Mouse (Mus musculus) embryonic facial prominence, embryonic 15.5 days (tissue): Measurements from ENCODE around the gene Sirt6. TPM values are rescaled to one million over a fixed set of nuclear protein-coding genes. Genes with fewer than 3 reads are reported as not detected.
A peak's percentile ranks its signal among the peaks of the same experiment; 100 is the strongest.
"Not testable (repeated sequence)": the region's sequence is repeated elsewhere in the genome, so short reads cannot be mapped to it uniquely, and the experiment has no call there.

ENCODE experiments used
- ATAC-seq: fragments of 200-750 bp; cut with Nextera tagmentation; 2 replicates; pipeline ENCODE4 v1.8.0; 2017; ENCODE audit warnings: low read depth, moderate TSS enrichment; ENCODE audit not compliant: insufficient number of reproducible peaks, low FRiP score, low TSS enrichment
- H3K27ac ChIP-seq: fragments of 300-500 bp; sonication (generic); replicated peaks from 2 replicates; pipeline ENCODE4 v1.5.1; 2015; ENCODE audit warnings: mild to moderate bottlenecking, inconsistent platforms
- H3K27me3 ChIP-seq: fragments of 300-500 bp; sonication (generic); 2 replicates; pipeline ENCODE4 v1.6.1; 2015; ENCODE audit warnings: inconsistent platforms
- H3K36me3 ChIP-seq: fragments of 300-500 bp; sonication (generic); 2 replicates; pipeline ENCODE4 v1.6.1; 2015; ENCODE audit warnings: mild to moderate bottlenecking, inconsistent platforms
- H3K4me1 ChIP-seq: fragments of 300-500 bp; sonication (generic); 2 replicates; pipeline ENCODE4 v1.6.1; 2015; ENCODE audit warnings: inconsistent platforms
- H3K4me2 ChIP-seq: fragments of 300-500 bp; sonication (generic); replicated peaks from 2 replicates; pipeline ENCODE4 v1.6.1; 2015; ENCODE audit warnings: mild to moderate bottlenecking, inconsistent platforms
- H3K4me3 ChIP-seq: fragments of 300-500 bp; sonication (generic); replicated peaks from 2 replicates; pipeline ENCODE4 v1.5.1; 2015; ENCODE audit warnings: mild to moderate bottlenecking, inconsistent platforms
- H3K9ac ChIP-seq: fragments of 300-500 bp; sonication (generic); 2 replicates; pipeline ENCODE4 v1.6.1; 2015; ENCODE audit warnings: inconsistent platforms
- H3K9me3 ChIP-seq: fragments of 300-500 bp; sonication (generic); replicated peaks from 2 replicates; pipeline ENCODE4 v1.6.1; 2016; ENCODE audit warnings: inconsistent platforms
- WGBS: fragments of 180-500 bp; shearing (Covaris S2); methylation state at CpG from one replicate; pipeline ENCODE4 v1.1.7; 2015; 5-methylcytosine and 5-hydroxymethylcytosine counted together
- polyA plus RNA-seq: library from polyadenylated mRNA; unstranded; fragments of >200 nt; fragmentation: Nextera tagmentation; extraction: Ambion mirVana; gene quantifications from 2 replicates; pipeline ENCODE4 v1.2.1, GENCODE M21; 2015

Gene Sirt6
- polyA plus RNA-seq, 1 experiment from 2014 or later = 41.0 TPM

DNA sequence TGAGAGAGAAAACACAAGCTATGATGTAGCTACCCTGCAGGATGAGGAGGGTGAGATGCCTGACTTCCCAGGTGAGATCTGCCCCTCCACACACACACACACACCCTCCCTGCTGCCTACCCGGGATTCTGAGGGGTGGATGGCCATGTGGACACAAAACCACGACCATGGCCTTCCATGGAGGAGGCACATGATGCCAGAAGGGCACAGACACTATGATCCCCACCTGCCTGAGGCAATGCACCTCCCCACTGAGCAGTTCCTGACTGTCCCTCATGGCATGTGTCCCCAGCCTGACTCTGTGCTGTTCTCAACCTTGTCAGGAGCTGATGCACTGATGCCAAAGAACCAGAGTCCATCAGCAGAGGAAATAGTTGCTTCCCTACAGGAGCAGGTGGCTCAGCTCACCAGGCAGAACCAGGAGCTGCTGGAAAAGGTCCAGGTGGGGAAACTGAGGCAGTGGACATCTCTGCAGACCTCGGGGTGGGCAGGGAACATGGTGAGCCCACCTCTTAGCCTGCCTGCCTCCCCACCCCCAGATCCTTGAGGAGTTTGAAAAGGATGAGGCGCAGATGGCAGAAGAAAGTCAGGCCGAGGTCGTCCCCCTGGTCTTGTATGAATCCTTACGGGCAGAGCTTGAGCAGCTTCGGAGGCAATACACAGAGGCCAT is 14.5 kb upstream of the Sirt6 start:
- H3K9me3 ChIP-seq = no peaks in the 10 kb centered on the region
- H3K4me1 ChIP-seq = peaks cover 25% of the 10 kb centered on the region
- no peak overlapping the region for H3K27ac ChIP-seq
- peak overlapping the region; percentile 98 for H3K9ac ChIP-seq
- H3K36me3 ChIP-seq = no peaks in the 10 kb centered on the region
- peak overlapping the region; percentile 67 for H3K4me3 ChIP-seq
- WGBS = 70% methylated on average over 8 of the region's 8 CpGs
- no peak for ATAC-seq
- H3K27me3 ChIP-seq = no peaks in the 10 kb centered on the region
- peak overlapping the region; percentile 84 for H3K4me2 ChIP-seq

DNA sequence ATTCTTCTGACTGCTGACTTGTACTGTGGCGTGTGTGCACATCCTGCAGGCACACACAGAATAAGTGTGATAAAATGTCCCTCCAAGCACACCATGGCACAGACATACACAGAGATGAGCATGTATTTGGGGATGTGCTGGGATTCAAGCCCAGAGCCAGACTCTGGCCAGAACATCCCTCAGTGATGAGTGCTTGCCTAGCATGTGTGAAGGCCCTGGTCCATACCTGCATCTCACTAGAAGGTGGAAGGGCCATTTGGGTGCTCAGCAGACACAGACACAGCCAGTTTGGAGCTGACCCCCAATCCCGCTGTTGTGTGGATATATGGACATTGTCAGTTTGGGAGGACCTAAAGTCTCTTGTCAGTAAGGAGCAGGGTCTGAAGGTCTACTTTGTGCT is 14.0 kb upstream of the Sirt6 start:
- WGBS = 95% methylated on average over 2 of the region's 2 CpGs
- Histone ChIP-seq H3K4me2 (no peak overlapping the region), H3K4me3 (no peak overlapping the region), H3K27ac (no peak overlapping the region), H3K4me1 (peaks cover 25% of the 10 kb centered on the region), H3K9me3 (no peaks in the 10 kb centered on the region), H3K9ac (no peak overlapping the region), H3K36me3 (no peaks in the 10 kb centered on the region), H3K27me3 (no peaks in the 10 kb centered on the region)
- ATAC-seq = no peak

DNA sequence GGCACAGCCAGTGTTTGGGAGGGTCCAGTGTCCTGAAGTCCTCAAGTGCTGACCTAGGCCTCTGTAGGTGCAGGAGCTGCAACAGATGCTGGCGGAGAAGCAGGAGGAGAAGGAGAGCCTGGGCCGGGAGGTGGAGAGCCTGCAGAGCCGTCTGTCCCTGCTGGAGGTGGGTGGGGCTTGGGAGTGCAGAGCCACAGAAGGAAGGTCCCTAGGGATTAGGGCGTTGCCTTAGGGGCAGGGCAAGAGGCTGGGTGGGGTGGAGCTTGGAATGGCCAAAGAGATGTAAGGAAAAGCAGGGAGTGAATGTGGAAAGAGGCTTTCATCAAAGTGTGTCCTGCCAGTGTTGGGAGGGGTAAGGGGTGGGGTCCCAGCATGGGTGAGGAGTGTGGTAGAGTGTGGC is 13.2 kb upstream of the Sirt6 start:
- not testable (repeated sequence) for H3K9me3 ChIP-seq, H3K27me3 ChIP-seq, ATAC-seq, H3K27ac ChIP-seq, H3K36me3 ChIP-seq, H3K4me3 ChIP-seq, H3K4me2 ChIP-seq, H3K9ac ChIP-seq
- 44% methylated on average over 4 of the region's 4 CpGs for WGBS
- H3K4me1 ChIP-seq = peaks cover 25% of the 10 kb centered on the region

DNA sequence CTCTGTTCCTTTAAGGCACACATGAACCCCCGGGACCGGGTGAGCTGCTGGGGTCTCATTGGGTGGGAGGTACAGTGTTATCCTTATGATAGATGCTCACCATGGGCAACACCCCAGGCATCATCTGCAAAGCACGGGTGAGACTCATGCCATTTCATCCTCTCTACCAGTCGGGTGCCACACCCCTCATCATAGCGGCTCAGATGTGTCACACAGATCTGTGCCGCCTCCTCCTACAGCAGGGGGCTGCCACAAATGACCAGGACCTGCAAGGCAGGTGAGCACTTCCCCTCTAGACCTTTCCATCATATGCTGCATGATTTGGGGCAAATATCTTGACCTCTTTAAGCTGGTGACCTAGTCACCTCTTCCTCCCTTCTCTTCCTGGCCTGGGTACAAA is 10.5 kb upstream of the Sirt6 start:
- 71% methylated on average over 6 of the region's 6 CpGs for WGBS
- H3K36me3 ChIP-seq = no peaks in the 10 kb centered on the region
- no peak overlapping the region for H3K4me2 ChIP-seq

DNA sequence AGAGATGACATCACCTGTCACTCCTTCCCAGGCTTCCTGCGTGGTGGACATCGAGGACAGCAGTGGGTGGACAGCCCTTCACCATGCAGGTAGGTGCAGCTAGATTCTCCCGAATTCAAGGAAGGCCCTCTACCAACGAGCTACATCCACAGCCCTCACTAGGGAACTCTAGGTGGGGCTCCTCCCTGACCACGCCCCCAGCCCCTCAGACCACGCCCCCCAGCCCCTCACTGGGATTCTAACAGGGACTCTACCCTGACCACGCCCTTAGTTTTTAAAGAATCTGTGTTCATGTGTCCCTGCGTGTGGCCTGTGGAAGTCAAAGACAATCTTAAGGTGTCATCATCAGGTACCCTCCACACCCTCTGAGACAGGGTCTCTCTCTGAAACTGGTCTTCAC is 8.7 kb upstream of the Sirt6 start:
- Histone ChIP-seq H3K27me3 (no peaks in the 10 kb centered on the region), H3K36me3 (no peaks in the 10 kb centered on the region), H3K27ac (no peak overlapping the region), H3K4me3 (no peak overlapping the region), H3K9me3 (no peaks in the 10 kb centered on the region), H3K9ac (no peak overlapping the region), H3K4me1 (peaks cover 16% of the 10 kb centered on the region), H3K4me2 (no peak overlapping the region)
- 16% methylated on average over 8 of the region's 8 CpGs for whole genome bisulfite sequencing
- ATAC-seq = no peak

More for the DNA sequence above, 10.5 kb upstream of the Sirt6 start:
- no peaks in the 10 kb centered on the region for H3K27me3 ChIP-seq
- H3K4me1 ChIP-seq = peaks cover 27% of the 10 kb centered on the region
- no peak overlapping the region for H3K27ac ChIP-seq
- H3K4me3 ChIP-seq = no peak overlapping the region
- no peaks in the 10 kb centered on the region for H3K9me3 ChIP-seq
- no peak for ATAC-seq
- no peak overlapping the region for H3K9ac ChIP-seq

DNA sequence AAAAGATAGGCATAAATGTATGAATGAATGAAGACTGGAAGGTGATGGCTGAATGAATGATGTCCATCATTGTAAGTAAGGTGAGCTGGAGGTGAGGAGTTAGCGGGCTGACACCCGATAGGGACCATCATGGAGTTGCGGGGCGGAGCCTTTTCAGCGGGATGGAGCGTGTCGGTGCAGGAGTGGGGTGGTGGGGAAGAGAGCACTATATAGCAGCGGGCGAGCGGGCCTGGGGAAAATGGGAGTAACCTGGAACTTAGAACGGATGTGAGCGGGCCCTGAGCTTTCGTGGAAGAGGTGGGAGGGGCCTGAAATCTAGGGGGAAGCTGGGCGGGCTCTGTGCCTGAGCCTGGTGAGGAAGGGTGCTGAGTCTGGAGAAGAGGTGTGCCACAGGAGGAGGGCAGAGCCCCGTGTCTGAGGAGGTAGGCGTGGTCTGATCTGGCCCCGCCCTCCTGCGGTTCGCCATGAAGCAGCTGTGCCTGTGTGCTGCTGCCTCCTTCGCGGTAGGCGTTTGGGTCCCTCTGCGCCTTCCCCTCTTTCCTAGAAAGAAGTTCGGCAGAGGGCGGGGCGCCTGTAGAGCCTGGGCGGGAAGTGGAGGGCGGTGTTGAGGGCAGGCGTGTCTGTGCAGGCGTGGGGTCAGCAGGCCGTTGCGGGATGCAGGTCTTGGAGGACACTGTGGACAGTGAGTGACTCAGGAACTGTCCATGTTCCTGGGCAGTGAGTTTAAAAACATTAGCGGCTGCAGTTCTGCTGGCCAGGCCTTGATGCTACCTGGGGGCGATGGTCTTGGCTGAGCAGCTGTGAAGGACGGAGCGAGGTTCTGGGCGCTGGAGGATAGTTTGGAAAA is 5.9 kb upstream of the Sirt6 start:
- H3K36me3 ChIP-seq = no peaks in the 10 kb centered on the region
- H3K4me2 ChIP-seq = peak overlapping the region; percentile 84
- H3K9ac ChIP-seq = peak overlapping the region; percentile 37
- H3K4me1 ChIP-seq = peaks cover 18% of the 10 kb centered on the region
- no peaks in the 10 kb centered on the region for H3K27me3 ChIP-seq
- H3K9me3 ChIP-seq = no peaks in the 10 kb centered on the region
- H3K27ac ChIP-seq = peak overlapping the region; percentile 75; the same call in 1 of the 2 replicates
- 3% methylated on average over 37 of the region's 37 CpGs for WGBS
- peak; percentile 91 for ATAC-seq
- peak overlapping the region; percentile 48 for H3K4me3 ChIP-seq

DNA sequence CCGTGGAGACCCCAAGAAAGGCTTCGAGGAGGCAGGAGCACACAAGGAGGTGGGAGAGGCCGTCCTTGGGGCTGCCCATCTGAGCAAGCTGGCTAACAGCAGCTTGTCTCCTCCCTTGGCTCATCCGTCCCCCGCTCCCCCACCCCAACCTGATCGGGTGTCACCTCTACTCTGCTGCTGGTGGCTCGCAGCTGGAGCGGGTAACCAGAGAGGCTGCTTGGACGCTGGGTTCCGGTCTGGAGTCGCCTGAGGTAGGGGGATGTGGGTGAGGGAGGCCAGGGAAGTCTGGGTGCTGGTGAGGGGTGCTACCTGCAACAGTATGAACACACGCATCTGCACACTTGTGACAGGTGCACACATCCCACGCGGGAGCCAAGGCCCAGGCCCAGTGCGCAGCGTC is 793 bp upstream of the Sirt6 start, which contains the start of gene Ankrd24:
Gene Ankrd24, plus strand, starts transcription at position 151 of the 400 bp plus-strand sequence.
- no peaks in the 10 kb centered on the region for H3K27me3 ChIP-seq
- no peaks in the 10 kb centered on the region for H3K9me3 ChIP-seq
- peaks cover 26% of the 10 kb centered on the region for H3K36me3 ChIP-seq
- H3K4me1 ChIP-seq = peaks cover 31% of the 10 kb centered on the region
- peak within 1 kb of the TSS; percentile 90 for H3K27ac ChIP-seq
- peak within 1 kb of the TSS; percentile 64 for H3K9ac ChIP-seq
- WGBS = 72% methylated on average over 16 of the region's 16 CpGs
- ATAC-seq = no peak
- H3K4me3 ChIP-seq = peak within 1 kb of the TSS; percentile 70
- H3K4me2 ChIP-seq = peak within 1 kb of the TSS; percentile 61

DNA sequence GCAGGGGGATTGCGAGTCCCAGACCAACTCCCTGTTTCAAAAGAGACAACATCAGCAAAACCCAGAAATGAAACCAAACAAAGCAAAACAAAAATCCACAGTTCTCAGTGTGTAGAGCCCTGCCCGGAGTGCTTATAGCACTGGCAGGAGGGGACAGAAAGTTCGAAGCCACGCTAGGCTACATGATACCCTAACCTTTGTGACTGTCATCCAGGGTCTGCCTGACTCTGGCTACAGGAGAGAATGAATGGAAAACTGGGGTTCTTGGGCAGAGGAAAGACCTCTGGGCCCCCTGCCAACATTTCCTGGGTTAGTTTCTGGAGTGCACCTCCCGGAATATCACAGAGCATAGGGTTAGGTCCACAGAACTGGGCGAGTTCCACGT is 231 bp upstream of the Sirt6 start:
- ATAC-seq = no peak
- Histone ChIP-seq H3K27me3 (no peaks in the 10 kb centered on the region), H3K4me3 (peak overlapping the region; percentile 70), H3K9ac (peak overlapping the region; percentile 24; the same call in 1 of the 2 replicates), H3K27ac (peak overlapping the region; percentile 90), H3K4me1 (peaks cover 27% of the 10 kb centered on the region), H3K9me3 (no peaks in the 10 kb centered on the region), H3K4me2 (peak overlapping the region; percentile 61), H3K36me3 (peaks cover 31% of the 10 kb centered on the region)
- WGBS = 43% methylated on average over 7 of the region's 7 CpGs

DNA sequence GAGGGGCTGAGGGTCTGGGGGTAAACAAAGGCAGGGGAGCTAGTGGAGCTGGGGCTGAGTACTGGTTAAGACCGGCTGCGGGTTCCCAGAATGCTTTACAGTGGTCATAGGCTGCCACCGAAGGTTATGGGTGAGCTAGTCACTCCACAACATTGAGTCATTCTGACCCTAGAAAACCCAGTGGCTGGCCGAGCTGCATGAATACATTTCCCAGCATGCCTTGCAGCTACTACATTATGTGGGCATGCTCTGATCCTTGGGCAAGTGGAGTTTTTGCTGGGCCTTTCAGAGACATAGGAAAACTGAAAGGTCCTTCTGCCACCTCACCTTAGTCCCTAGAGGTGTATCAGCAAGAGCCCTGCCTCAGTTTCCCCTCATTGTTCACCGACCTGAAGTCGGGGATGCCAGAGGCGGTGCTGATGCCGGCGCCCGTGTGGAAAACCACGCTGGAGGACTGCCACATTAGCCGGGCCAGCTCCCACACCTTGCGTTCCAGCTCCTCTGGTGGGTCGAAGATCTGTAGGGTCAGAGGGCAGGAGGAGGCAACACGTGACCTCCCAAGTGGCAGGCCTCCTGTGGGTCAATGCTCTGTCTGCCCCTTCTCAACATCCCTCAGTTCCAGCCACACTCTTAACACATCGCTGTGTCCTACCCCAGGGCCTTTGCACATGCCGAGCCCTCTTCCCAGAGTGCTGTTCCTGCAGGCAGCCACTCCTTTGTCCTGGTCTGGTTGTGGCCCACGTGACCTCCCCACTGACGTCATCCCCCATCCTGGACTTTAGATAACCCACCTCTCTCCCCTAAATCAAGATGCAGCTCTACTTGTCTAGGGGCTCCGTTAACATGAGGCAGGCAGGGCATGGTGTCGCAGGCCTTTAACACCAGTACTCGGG is 1.2 kb downstream of the Sirt6 start:
- Histone ChIP-seq H3K4me1 (peaks cover 24% of the 10 kb centered on the region), H3K27me3 (no peaks in the 10 kb centered on the region), H3K4me2 (peak overlapping the region; percentile 61), H3K9me3 (no peaks in the 10 kb centered on the region), H3K4me3 (peak overlapping the region; percentile 70), H3K9ac (peak overlapping the region; percentile 64), H3K27ac (peak overlapping the region; percentile 90), H3K36me3 (peaks cover 44% of the 10 kb centered on the region)
- 89% methylated on average over 22 of the region's 22 CpGs for WGBS
- ATAC-seq = no peak

DNA sequence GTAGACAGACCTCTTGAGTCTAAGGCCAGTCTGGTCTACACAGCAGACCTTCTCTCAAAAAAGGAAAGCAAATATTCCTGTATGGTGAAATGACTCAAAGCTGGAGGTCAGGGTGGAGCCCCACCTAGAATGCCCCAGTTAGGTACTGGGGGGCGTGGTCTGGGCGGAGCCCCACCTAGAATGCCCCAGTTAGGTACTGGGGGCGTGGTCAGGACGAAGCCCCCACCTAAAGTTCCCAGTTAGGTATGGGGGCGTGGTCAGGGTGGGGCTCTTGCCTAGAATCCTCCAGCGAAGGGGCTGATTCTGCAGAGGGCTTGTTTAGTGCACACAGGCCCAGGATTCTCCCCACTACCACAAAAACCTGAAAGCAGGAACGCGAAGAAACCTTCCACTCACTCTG is 4.2 kb downstream of the Sirt6 start:
- Histone ChIP-seq H3K27me3 (no peaks in the 10 kb centered on the region), H3K27ac (no peak overlapping the region), H3K4me1 (peaks cover 22% of the 10 kb centered on the region), H3K36me3 (peaks cover 55% of the 10 kb centered on the region), H3K4me3 (no peak overlapping the region), H3K9me3 (no peaks in the 10 kb centered on the region), H3K4me2 (no peak overlapping the region), H3K9ac (no peak overlapping the region)
- no peak for ATAC-seq
- WGBS = 61% methylated on average over 8 of the region's 8 CpGs

DNA sequence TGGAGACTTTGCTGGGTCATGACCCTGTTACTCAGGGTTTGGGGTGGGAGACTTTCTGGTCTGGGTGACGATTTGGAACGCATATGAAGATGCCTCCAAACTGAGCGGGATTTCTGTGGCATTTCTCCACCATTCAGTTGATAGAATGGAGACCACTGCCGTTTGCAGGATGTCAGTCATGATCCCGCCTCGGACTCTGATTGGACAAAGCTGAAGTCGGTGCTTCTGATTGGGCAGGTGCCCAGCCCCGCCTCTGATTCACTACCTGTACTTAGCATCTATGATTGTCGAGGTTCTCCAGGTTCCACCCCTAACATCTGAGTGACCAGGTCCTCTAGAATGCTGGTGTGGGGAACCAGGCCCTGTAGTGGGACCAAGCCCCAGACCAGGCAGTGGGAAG is 6.8 kb downstream of the Sirt6 start:
- Histone ChIP-seq H3K9ac (no peak overlapping the region), H3K27me3 (no peaks in the 10 kb centered on the region), H3K36me3 (peaks cover 53% of the 10 kb centered on the region), H3K4me2 (no peak overlapping the region), H3K4me3 (no peak overlapping the region), H3K9me3 (no peaks in the 10 kb centered on the region), H3K4me1 (0 out of 2 replicates have a peak, but pooled peaks cover 3% of the 10 kb centered on the region), H3K27ac (0 out of 2 replicates have a peak overlapping the region, but pooled peaks have one; percentile 11)
- WGBS = 55% methylated on average over 9 of the region's 9 CpGs
- no peak for ATAC-seq
